Mouse (Mus musculus) embryonic facial prominence, embryonic 13.5 days (tissue): ENCODE measurements around the gene Dirc2. TPM values are rescaled to one million over a fixed set of nuclear protein-coding genes. Genes with fewer than 3 reads are reported as not detected.

ENCODE experiments used
- ATAC-seq: fragments of 200-750 bp; cut with Nextera tagmentation; 2 replicates; pipeline ENCODE4 v1.8.0; 2017; ENCODE audit warnings: low read depth; ENCODE audit not compliant: insufficient number of reproducible peaks, insufficient read depth, low FRiP score, low TSS enrichment
- H3K27ac ChIP-seq: fragments of 300-500 bp; sonication (generic); 2 replicates; pipeline ENCODE4 v1.5.1; 2015; ENCODE audit warnings: moderate library complexity, mild to moderate bottlenecking, inconsistent platforms
- H3K27me3 ChIP-seq: fragments of 300-500 bp; sonication (generic); 2 replicates; pipeline ENCODE4 v1.6.1; 2015; ENCODE audit warnings: mild to moderate bottlenecking, inconsistent platforms
- H3K36me3 ChIP-seq: fragments of 300-500 bp; sonication (generic); 2 replicates; pipeline ENCODE4 v1.6.1; 2015; ENCODE audit warnings: mild to moderate bottlenecking, inconsistent platforms
- H3K4me1 ChIP-seq: fragments of 300-500 bp; sonication (generic); 2 replicates; pipeline ENCODE4 v1.6.1; 2015; ENCODE audit warnings: inconsistent platforms
- H3K4me2 ChIP-seq: fragments of 300-500 bp; sonication (generic); 2 replicates; pipeline ENCODE4 v1.6.1; 2015; ENCODE audit warnings: moderate library complexity, mild to moderate bottlenecking, inconsistent platforms
- H3K4me3 ChIP-seq: fragments of 300-500 bp; sonication (generic); 2 replicates; pipeline ENCODE4 v1.5.1; 2015; ENCODE audit warnings: mild to moderate bottlenecking, inconsistent platforms
- H3K9ac ChIP-seq: fragments of 300-500 bp; sonication (generic); 2 replicates; pipeline ENCODE4 v1.6.1; 2015; ENCODE audit warnings: mild to moderate bottlenecking, inconsistent platforms
- H3K9me3 ChIP-seq: fragments of 300-500 bp; sonication (generic); 2 replicates; pipeline ENCODE4 v1.6.1; 2016; ENCODE audit warnings: inconsistent platforms
- WGBS: fragments of 180-500 bp; shearing (Covaris S2); methylation state at CpG from one replicate; pipeline ENCODE4 v1.1.7; 2015; ENCODE audit warnings: mixed read lengths; 5-methylcytosine and 5-hydroxymethylcytosine counted together
- polyA plus RNA-seq: library from polyadenylated mRNA; unstranded; fragments of >200 nt; fragmentation: Nextera tagmentation; extraction: Ambion mirVana; gene quantifications from 2 replicates; pipeline ENCODE4 v1.2.1, GENCODE M21; 2015

Gene Dirc2
- polyA plus RNA-seq, 1 experiment from 2014 or later: 16.8 TPM

DNA sequence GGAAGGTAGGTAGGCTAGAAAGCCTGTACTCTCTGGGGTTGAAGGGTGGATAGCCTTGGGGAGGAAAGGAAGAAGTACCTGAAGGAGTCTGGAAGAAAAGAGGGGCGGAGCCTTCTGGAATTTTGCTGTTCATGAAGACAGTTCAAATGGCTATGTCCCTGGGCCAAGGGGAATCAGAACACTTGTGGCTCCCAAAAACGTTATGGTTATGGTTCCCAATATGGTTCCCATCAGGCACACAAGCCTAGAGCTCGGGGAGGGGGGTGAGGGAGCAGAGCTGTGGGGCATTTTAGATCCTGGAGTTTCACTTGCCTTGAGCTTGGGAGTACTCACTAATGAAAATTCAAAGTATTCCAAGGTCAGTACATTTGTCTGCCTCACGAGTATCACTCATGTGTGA lies 104.3 kb downstream of the Dirc2 start:
- no peaks in the 10 kb centered on the region for H3K9me3 ChIP-seq
- H3K27ac ChIP-seq: no peak overlapping the region
- H3K36me3 ChIP-seq: no peaks in the 10 kb centered on the region
- peaks cover 32% of the 10 kb centered on the region for H3K27me3 ChIP-seq
- no peak overlapping the region for H3K9ac ChIP-seq
- no peak for ATAC-seq
- WGBS: 69% methylated on average over 4 of the region's 4 CpGs
- no peak overlapping the region for H3K4me3 ChIP-seq
- H3K4me1 ChIP-seq: peaks cover 7% of the 10 kb centered on the region
- no peak overlapping the region for H3K4me2 ChIP-seq

DNA sequence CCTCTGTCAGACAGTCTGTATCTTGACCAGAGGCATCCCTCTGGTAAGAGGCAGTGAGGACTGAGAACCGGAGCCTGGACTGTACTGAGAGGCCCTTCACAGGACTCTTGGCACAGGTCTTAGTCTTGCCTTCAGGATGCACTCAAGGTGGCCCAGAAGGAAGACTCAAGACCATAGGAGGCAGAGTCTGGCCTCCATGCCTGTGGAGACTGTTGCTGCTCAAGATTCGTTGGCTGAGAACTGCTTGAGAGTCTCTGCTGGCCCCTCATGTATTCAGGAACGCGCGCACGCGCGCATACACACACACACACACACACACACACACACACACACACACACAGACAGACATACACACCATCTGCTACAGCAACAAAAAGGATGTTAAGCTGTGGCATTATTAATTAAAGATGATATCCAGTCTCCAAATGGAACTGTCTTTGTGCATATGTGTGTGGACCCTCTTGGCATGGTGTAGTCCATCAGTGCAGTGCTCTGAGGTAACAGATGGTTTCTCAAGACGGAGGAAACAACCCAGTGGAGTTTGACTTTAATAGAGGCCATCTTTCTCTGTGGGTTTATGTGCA lies 105.2 kb downstream of the Dirc2 start:
- peaks cover 9% of the 10 kb centered on the region for H3K4me1 ChIP-seq
- H3K4me2 ChIP-seq: no peak overlapping the region
- H3K9ac ChIP-seq: no peak overlapping the region
- no peaks in the 10 kb centered on the region for H3K9me3 ChIP-seq
- H3K36me3 ChIP-seq: no peaks in the 10 kb centered on the region
- no peak overlapping the region for H3K27ac ChIP-seq
- no peak overlapping the region for H3K4me3 ChIP-seq
- WGBS: 93% methylated on average over 9 of the region's 9 CpGs
- H3K27me3 ChIP-seq: peaks cover 41% of the 10 kb centered on the region
- ATAC-seq: no peak

DNA sequence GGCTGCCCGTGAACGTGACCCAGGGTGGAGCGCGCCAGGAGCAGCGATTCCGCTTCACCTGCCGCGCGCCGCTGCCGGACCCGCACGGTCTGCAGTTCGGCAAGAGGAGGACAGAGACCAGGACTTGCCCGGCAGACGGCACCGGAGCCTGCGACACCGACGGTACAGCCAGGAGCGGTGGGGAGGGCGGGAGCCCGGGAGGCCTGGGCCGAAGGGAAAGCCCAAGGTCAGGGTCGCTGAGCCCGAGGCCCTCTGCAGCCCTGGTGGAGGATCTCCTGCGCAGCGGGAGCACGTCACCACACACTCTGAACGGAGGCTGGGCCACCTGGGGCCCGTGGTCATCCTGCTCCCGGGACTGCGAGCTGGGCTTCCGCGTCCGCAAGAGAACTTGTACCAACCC lies 108.9 kb downstream of the Dirc2 start:
- Histone ChIP-seq H3K9me3 (no peaks in the 10 kb centered on the region), H3K36me3 (no peaks in the 10 kb centered on the region), H3K27ac (no peak overlapping the region), H3K4me3 (peak overlapping the region; percentile 41), H3K4me2 (peak overlapping the region; percentile 65), H3K4me1 (peaks cover 9% of the 10 kb centered on the region), H3K9ac (peak overlapping the region; percentile 52), H3K27me3 (peaks cover 67% of the 10 kb centered on the region)
- ATAC-seq: no peak
- 6% methylated on average over 36 of the region's 36 CpGs for WGBS

DNA sequence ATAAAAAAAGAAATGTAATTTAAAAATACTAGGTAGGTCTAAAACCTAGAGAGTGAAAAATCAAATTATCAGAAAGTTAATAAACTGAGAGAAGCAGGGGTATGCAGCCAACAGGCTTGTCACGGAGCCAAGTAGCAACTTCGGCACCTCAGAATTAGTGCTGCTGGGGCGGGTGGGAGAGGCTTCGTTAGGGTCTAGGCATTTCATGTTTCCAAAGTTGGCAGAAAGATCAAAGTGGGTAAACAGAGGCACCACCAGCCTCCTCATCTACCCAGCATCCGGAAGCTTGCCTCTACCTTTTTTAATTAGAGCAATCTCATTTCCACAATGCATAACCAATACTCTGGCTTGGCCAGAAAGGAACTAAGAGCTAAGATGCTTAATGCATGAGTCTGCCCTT lies 115.2 kb downstream of the Dirc2 start:
- no peak for ATAC-seq

DNA sequence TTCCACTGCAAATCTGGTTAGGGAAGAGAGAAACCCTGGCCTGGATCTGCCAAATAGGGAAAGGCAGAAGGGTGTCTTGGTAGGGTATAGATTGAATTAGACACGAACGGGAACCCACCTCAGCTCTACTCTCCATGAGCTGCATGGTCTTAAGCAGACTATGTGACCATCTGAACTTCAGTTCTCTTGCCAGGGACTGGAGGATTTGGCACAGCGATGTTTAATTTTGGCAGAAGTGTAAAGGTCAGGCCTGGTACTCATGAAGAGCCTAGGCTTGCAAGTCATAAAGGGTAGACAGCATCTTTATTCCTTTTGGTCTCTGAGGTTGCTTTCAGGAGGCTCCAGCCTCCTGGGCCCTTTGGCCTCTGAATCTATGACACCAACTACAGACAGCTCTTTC lies 116.5 kb downstream of the Dirc2 start:
- no peak overlapping the region for H3K27ac ChIP-seq
- H3K4me2 ChIP-seq: no peak overlapping the region
- H3K36me3 ChIP-seq: no peaks in the 10 kb centered on the region
- H3K9me3 ChIP-seq: no peaks in the 10 kb centered on the region
- 96% methylated on average over 3 of the region's 3 CpGs for WGBS
- H3K27me3 ChIP-seq: peaks cover 14% of the 10 kb centered on the region
- H3K4me1 ChIP-seq: no peaks in the 10 kb centered on the region
- H3K9ac ChIP-seq: no peak overlapping the region
- H3K4me3 ChIP-seq: no peak overlapping the region
- ATAC-seq: no peak

More for the DNA sequence above, 115.2 kb downstream of the Dirc2 start:
- no peak overlapping the region for H3K9ac ChIP-seq
- H3K4me3 ChIP-seq: no peak overlapping the region
- H3K9me3 ChIP-seq: no peaks in the 10 kb centered on the region
- no peak overlapping the region for H3K27ac ChIP-seq
- no peak overlapping the region for H3K4me2 ChIP-seq
- no peaks in the 10 kb centered on the region for H3K36me3 ChIP-seq
- no peaks in the 10 kb centered on the region for H3K4me1 ChIP-seq
- WGBS: 94% methylated on average over 5 of the region's 5 CpGs
- peaks cover 26% of the 10 kb centered on the region for H3K27me3 ChIP-seq

DNA sequence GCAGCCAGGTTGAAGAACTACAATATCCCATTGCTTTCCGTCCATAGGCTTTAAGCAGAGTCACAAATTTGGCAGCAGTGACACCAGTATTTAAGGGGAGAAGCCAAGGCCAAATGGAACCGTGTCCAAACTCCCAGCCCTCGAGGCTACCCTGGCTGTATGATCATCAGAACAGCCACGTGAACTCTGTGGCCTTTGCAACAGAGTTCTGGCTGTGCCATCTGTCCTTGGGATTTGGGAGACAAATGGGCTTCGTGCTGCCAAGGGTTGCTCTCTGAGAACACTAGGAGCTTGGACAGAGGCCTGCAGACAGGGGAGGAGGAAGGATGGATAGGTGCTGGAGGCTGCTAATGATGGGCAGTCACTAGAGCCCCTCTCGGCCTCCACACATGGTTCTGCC lies 117.0 kb downstream of the Dirc2 start:
- H3K9me3 ChIP-seq: no peaks in the 10 kb centered on the region
- no peaks in the 10 kb centered on the region for H3K36me3 ChIP-seq
- 61% methylated on average over 6 of the region's 6 CpGs for WGBS
- no peak for ATAC-seq
- peaks cover 9% of the 10 kb centered on the region for H3K27me3 ChIP-seq
- no peak overlapping the region for H3K4me3 ChIP-seq
- no peak overlapping the region for H3K27ac ChIP-seq
- H3K9ac ChIP-seq: no peak overlapping the region
- H3K4me2 ChIP-seq: no peak overlapping the region
- no peaks in the 10 kb centered on the region for H3K4me1 ChIP-seq

DNA sequence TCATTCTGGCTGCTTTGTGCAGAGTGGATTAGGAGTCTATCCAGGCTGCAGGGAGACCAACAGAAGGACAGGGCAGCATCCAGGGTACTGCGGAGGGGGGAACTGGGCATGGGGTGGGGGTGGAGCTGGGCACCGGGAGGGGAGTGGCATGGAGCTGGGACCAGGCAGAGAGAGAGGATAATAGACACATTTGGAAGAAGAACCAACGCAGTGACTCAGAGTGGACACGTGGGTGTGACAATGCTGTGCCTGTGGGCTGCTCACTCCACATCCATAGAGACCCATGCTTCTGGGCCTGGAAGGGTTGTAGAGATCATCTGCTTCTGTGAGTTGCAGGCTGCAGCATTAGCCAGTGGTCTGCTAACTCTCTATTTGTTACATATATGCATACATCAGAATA lies 120.3 kb downstream of the Dirc2 start:
- Histone ChIP-seq H3K4me2 (no peak overlapping the region), H3K27me3 (no peaks in the 10 kb centered on the region), H3K4me1 (no peaks in the 10 kb centered on the region), H3K4me3 (no peak overlapping the region), H3K9ac (no peak overlapping the region), H3K9me3 (no peaks in the 10 kb centered on the region), H3K27ac (no peak overlapping the region), H3K36me3 (no peaks in the 10 kb centered on the region)
- ATAC-seq: no peak
- 76% methylated on average over 4 of the region's 4 CpGs for WGBS

Other genes starting within 250 kb of the Dirc2 start
- gene Sema5b, start 228.2 kb downstream of the Dirc2 start, polyA plus RNA-seq: 5.0 and 5.8 TPM in 2 replicates
- 18.0 and 18.4 TPM in 2 replicates for gene Hspbap1, start 1.0 kb upstream of the Dirc2 start, polyA plus RNA-seq
- gene Parp14, start 102.2 kb upstream of the Dirc2 start, polyA plus RNA-seq: 0.55 and 0.96 TPM in 2 replicates
- 3.3 and 5.1 TPM in 2 replicates for gene Parp9, start 169.1 kb upstream of the Dirc2 start, polyA plus RNA-seq
- gene Dtx3l, start 169.8 kb upstream of the Dirc2 start, polyA plus RNA-seq: 2.1 and 3.5 TPM in 2 replicates
- gene Kpna1, start 209.4 kb upstream of the Dirc2 start, polyA plus RNA-seq: 38.9 and 39.9 TPM in 2 replicates